Mouse (Mus musculus): ENCODE measurements around the gene Uck2. TPM values are rescaled to one million over a fixed set of nuclear protein-coding genes. Genes with fewer than 3 reads are reported as not detected.

Gene Uck2
- 17.1 and 28.2 TPM in 2 replicates for polyA plus RNA-seq (2012; rRNA removed; ENCODE audit: low replicate concordance)

DNA sequence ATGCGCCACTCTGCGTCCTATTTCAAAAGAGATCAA lies at the start of gene Uck2:
TSS of gene Uck2 (minus strand) at position 1 of the 36 bp plus-strand sequence.

DNA sequence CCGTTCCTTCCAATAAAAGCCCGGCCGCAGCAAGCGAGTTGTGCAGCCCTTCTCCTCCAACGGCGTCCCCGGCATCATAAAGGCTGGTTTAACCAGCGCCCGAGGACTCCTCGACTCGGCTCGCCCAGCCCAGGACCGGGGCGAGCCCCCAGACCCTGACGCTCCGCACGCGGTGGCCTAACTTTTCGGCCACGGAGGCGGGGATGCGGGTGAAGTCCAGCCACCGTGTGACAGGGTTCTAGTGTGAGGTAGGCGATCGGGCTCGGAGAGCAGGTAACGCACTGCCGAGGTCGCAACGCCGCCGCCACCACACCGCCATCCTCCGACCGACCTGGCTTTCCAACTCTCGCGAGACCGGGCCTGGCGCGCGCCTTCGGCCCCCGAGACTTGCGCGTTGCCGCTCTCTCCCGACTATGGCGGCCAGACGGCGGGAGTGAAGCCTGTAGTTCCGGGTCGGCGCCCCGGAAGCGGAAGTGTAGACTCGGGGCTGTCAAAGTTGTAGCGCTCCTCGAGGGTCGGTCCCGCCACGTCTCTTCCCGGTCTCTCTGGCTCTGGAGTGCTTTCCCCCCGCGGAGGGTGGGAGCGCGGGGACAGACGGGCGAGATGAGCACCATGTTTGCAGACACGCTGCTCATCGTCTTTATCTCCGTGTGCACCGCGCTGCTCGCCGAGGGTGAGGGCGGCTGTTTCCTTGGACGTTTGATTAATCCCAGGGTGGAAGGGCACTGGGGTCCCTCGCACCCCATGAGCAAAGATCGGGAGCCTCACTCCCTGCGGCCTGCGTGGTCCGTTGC lies 23.3 kb upstream of the Uck2 start, which contains the start of gene Tmco1:
TSS of gene Tmco1 (plus strand) at position 118 of the 794 bp plus-strand sequence.

Other genes with a start within 250 kb of the Uck2 start
- 80.7 and 133 TPM in 2 replicates for gene Tmco1, start 23.1 kb upstream of the Uck2 start, polyA plus RNA-seq (2012; rRNA removed; ENCODE audit: low replicate concordance)
- gene Aldh9a1, start 64.7 kb upstream of the Uck2 start, polyA plus RNA-seq (2012; rRNA removed; ENCODE audit: low replicate concordance): 42.0 and 44.8 TPM in 2 replicates
- 218 and 749 TPM in 2 replicates for gene Mgst3, start 108.5 kb upstream of the Uck2 start, polyA plus RNA-seq (2012; rRNA removed; ENCODE audit: low replicate concordance)
- gene Lrrc52, start 181.5 kb upstream of the Uck2 start, polyA plus RNA-seq (2012; rRNA removed; ENCODE audit: low replicate concordance): 0.20 TPM in 1 of 2 replicates, not detected in the other